ENCODE assay signal across 18 mouse cellular contexts in genomic region chr2:68443141-68443540, GRCm38 (mm10). TPM values are rescaled to one million over a fixed set of nuclear protein-coding genes. Genes with fewer than 3 reads are reported as not detected.
DNase-seq lines count a peak whose midpoint lies in the region; ATAC-seq lines count a peak whose summit lies in the region.
"Had no signal": no experiment of that assay in that cellular context is flagged by ENCODE, and none has a peak within 500 bp of the region (broad histone marks: within the 10 kb centered on the region; RNA-seq: fewer than 3 reads in every experiment).

No protein-coding gene starts in this region.

- H3K4me1 ChIP-seq in heart, embryonic 10.5 days: peaks cover 53% of the 10 kb centered on the region
- H3K4me1 ChIP-seq in heart, embryonic 16.5 days (ENCODE audit: control insufficient read depth, insufficient read depth, low read length): peaks cover 33% of the 10 kb centered on the region
- H3K4me1 ChIP-seq in embryonic facial prominence, embryonic 10.5 days: peaks cover 24% of the 10 kb centered on the region

- H3K9me3 ChIP-seq in heart, embryonic 10.5 days: no peaks in the 10 kb centered on the region
- no peaks in the 10 kb centered on the region for H3K9me3 ChIP-seq in heart, embryonic 16.5 days (replicated peaks; ENCODE audit: control insufficient read depth, low read length)
- no peaks in the 10 kb centered on the region for H3K9me3 ChIP-seq in embryonic facial prominence, embryonic 10.5 days
- H3K9me3 ChIP-seq: hindbrain, embryonic 13.5 days had no signal

- no peaks in the 10 kb centered on the region for H3K27me3 ChIP-seq in heart, embryonic 10.5 days (ENCODE audit: insufficient read depth, poor library complexity, severe bottlenecking)
- no peaks in the 10 kb centered on the region for H3K27me3 ChIP-seq in heart, embryonic 16.5 days (ENCODE audit: control insufficient read depth, insufficient read depth, low read length)
- no peaks in the 10 kb centered on the region for H3K27me3 ChIP-seq in embryonic facial prominence, embryonic 10.5 days (replicated peaks; ENCODE audit: low read depth, poor library complexity, severe bottlenecking)
- H3K27me3 ChIP-seq: hindbrain, embryonic 13.5 days had no signal

- H3K27ac ChIP-seq in heart, embryonic 10.5 days: peak overlapping the region; percentile 64; the same call in 1 of the 2 replicates
- H3K27ac ChIP-seq in heart, embryonic 16.5 days (ENCODE audit: low read length): 0 out of 2 replicates have a peak overlapping the region, but pooled peaks have one; percentile 32
- peak overlapping the region; percentile 51 for H3K27ac ChIP-seq in embryonic facial prominence, embryonic 10.5 days (replicated peaks)
- H3K27ac ChIP-seq: gastrocnemius, adult 2 months; hindbrain, embryonic 13.5 days; kidney, postnatal 0 days; left cerebral cortex, adult 2 months; macrophage had no signal

- H3K4me3 ChIP-seq in heart, embryonic 10.5 days: no peak overlapping the region
- no peak overlapping the region for H3K4me3 ChIP-seq in heart, embryonic 16.5 days (ENCODE audit: low read length)
- no peak overlapping the region for H3K4me3 ChIP-seq in embryonic facial prominence, embryonic 10.5 days
- H3K4me3 ChIP-seq: gastrocnemius, adult 2 months; hindbrain, embryonic 13.5 days; left cerebral cortex, adult 2 months had no signal

- no peak overlapping the region for H3K4me2 ChIP-seq in heart, embryonic 16.5 days (ENCODE audit: low read depth, low read length)
- H3K4me2 ChIP-seq: hindbrain, embryonic 13.5 days had no signal

- DNase-seq in adrenal gland, adult 2 months: peak; percentile 52
- DNase-seq in adrenal gland, adult 8-10 months: no peak
- DNase-seq in heart, embryonic 10.5 days (ENCODE audit: low spot score): no peak
- DNase-seq in heart, adult 8-10 months (ENCODE audit: low spot score): no peak
- no peak for DNase-seq in heart, postnatal 25 days (ENCODE audit: low spot score)
- no peak for DNase-seq in embryonic facial prominence, embryonic 10.5 days (ENCODE audit: low spot score)
- no peak for DNase-seq in left cerebral cortex, adult 18-20 months (ENCODE audit: low spot score in 2 of 2)
- DNase-seq: cerebellum, adult 9-11 months; gastrocnemius, adult 2 months; kidney, adult 18-20 months; layer of hippocampus, adult 9-11 months; thymus, adult 2 months; thymus, postnatal 4 days had no signal

- H3K36me3 ChIP-seq in heart, embryonic 10.5 days: peaks cover 8% of the 10 kb centered on the region; the same call in 1 of the 2 replicates
- peaks cover 4% of the 10 kb centered on the region; the same call in 1 of the 2 replicates for H3K36me3 ChIP-seq in heart, embryonic 16.5 days (ENCODE audit: control insufficient read depth, insufficient read depth)
- no peaks in the 10 kb centered on the region; the same call in 1 of the 2 replicates for H3K36me3 ChIP-seq in embryonic facial prominence, embryonic 10.5 days (replicated peaks)
- H3K36me3 ChIP-seq: hindbrain, embryonic 13.5 days had no signal

- WGBS in heart, embryonic 10.5 days: 83% methylated on average over 6 of the region's 6 CpGs
- WGBS in heart, embryonic 16.5 days: 64% methylated on average over 6 of the region's 6 CpGs
- WGBS in embryonic facial prominence, embryonic 10.5 days: 77% methylated on average over 6 of the region's 6 CpGs

- ATAC-seq in heart, embryonic 16.5 days (replicated peaks; ENCODE audit: extremely low read depth, insufficient read depth, low FRiP score): no peak

- 0 out of 2 replicates have a peak overlapping the region, but pooled peaks have one; percentile 12 for H3K9ac ChIP-seq in heart, embryonic 16.5 days (ENCODE audit: low read length)
- H3K9ac ChIP-seq: hindbrain, embryonic 13.5 days had no signal

- intact Hi-C loops in heart, postnatal 25 days (cut with DNase I): no loop called here

RNA-seq across cellular contexts. Expression of gene Stk39, which starts 28.9 kb away (rescaled TPM):
- total RNA-seq in adrenal gland, adult 2 months (2021): 10 to 100 TPM; 70.2 to 96.2 TPM
- polyA plus RNA-seq in adrenal gland, adult 2 months (2012; rRNA removed): 18.3 and 27.3 TPM in 2 replicates
- total RNA-seq in adrenal gland, adult 8-10 months (2022): 100 to 1,000 TPM in 1 of 4 experiments, 10 to 100 TPM in 3; 59.8 to 101 (median 73.8) TPM
- polyA plus RNA-seq in heart, embryonic 10.5 days (2016; fragmentation: Nextera tagmentation; extraction: Ambion mirVana): 45.2 and 51.3 TPM in 2 replicates
- 10 to 100 TPM; 63.7 to 93.6 (median 79.1) TPM for total RNA-seq in heart, adult 8-10 months (2022)
- 61.8 and 66.0 TPM in 2 replicates for polyA plus RNA-seq in heart, embryonic 16.5 days (2015; fragmentation: Nextera tagmentation; extraction: Ambion mirVana)
- total RNA-seq in heart, postnatal 25 days (2021): 10 to 100 TPM; 81.3 to 83.2 TPM
- polyA plus RNA-seq in embryonic facial prominence, embryonic 10.5 days (2016; fragmentation: Nextera tagmentation; extraction: Ambion mirVana): 19.3 and 19.4 TPM in 2 replicates
- total RNA-seq in left cerebral cortex, adult 18-20 months (2021): 10 to 100 TPM; 92.7 to 94.7 TPM
